Mouse (Mus musculus): ENCODE data around the gene Pcnx3. TPM values are rescaled to one million over a fixed set of nuclear protein-coding genes. Genes with fewer than 3 reads are reported as not detected.
A peak's percentile ranks its signal among the peaks of the same experiment; 100 is the strongest.

The Pcnx3 gene
- polyA plus RNA-seq, 1 experiment from 2014 or later = 20.9 TPM

GRCm38 (mm10) chr19:5726961-5727578, 38.4 kb upstream of the Pcnx3 start:
- WGBS = 81% methylated on average over 15 of the region's 15 CpGs
- ATAC-seq = no peak

GRCm38 (mm10) chr19:5725767-5726515, 37.2 kb upstream of the Pcnx3 start, which contains the start of gene Ehbp1l1:
Ehbp1l1 (minus strand) TSS chr19:5726317.
- 18% methylated on average over 40 of the region's 49 CpGs for WGBS
- DNase-seq (ENCODE audit: low spot score) (no peak), ATAC-seq (no peak)
- Histone ChIP-seq H3K27me3 (replicated peaks; ENCODE audit: control insufficient read depth, insufficient read depth, low read length) (no peaks in the 10 kb centered on the region), H3K27ac (ENCODE audit: low read depth, low read length) (no peak within 1 kb of the TSS), H3K4me1 (ENCODE audit: control insufficient read depth, insufficient read depth, low read length) (peaks cover 38% of the 10 kb centered on the region), H3K9me3 (replicated peaks; ENCODE audit: control insufficient read depth, low read length) (no peaks in the 10 kb centered on the region), H3K4me3 (ENCODE audit: low read depth, low read length) (peak within 1 kb of the TSS; percentile 99), H3K9ac (ENCODE audit: low read length) (peak within 1 kb of the TSS; percentile 100), H3K4me2 (ENCODE audit: low read length) (peak within 1 kb of the TSS; percentile 99), H3K36me3 (ENCODE audit: control insufficient read depth, insufficient read depth, low read length) (peaks cover 55% of the 10 kb centered on the region)

More at GRCm38 (mm10) chr19:5726961-5727578, 38.4 kb upstream of the Pcnx3 start:
- H3K27me3 ChIP-seq (replicated peaks; ENCODE audit: control insufficient read depth, insufficient read depth, low read length) = no peaks in the 10 kb centered on the region
- peak overlapping the region; percentile 1; the same call in 1 of the 2 replicates for H3K27ac ChIP-seq (ENCODE audit: low read depth, low read length)
- H3K4me1 ChIP-seq (ENCODE audit: control insufficient read depth, insufficient read depth, low read length) = peaks cover 40% of the 10 kb centered on the region
- peak overlapping the region; percentile 100 for H3K9ac ChIP-seq (ENCODE audit: low read length)
- H3K4me2 ChIP-seq (ENCODE audit: low read length) = peak overlapping the region; percentile 99
- H3K36me3 ChIP-seq (ENCODE audit: control insufficient read depth, insufficient read depth, low read length) = peaks cover 44% of the 10 kb centered on the region
- H3K4me3 ChIP-seq (ENCODE audit: low read depth, low read length) = peak overlapping the region; percentile 99
- no peaks in the 10 kb centered on the region for H3K9me3 ChIP-seq (replicated peaks; ENCODE audit: control insufficient read depth, low read length)
- no peak for DNase-seq (ENCODE audit: low spot score)

- no peaks in the 10 kb centered on the region for H3K27me3 ChIP-seq (replicated peaks; ENCODE audit: control insufficient read depth, insufficient read depth, low read length)
- H3K9me3 ChIP-seq (replicated peaks; ENCODE audit: control insufficient read depth, low read length) = no peaks in the 10 kb centered on the region
- peaks cover 34% of the 10 kb centered on the region for H3K4me1 ChIP-seq (ENCODE audit: control insufficient read depth, insufficient read depth, low read length)
- H3K4me3 ChIP-seq (ENCODE audit: low read depth, low read length) = no peak overlapping the region
- no peak overlapping the region for H3K27ac ChIP-seq (ENCODE audit: low read depth, low read length)
- WGBS = 86% methylated on average over 12 of the region's 12 CpGs
- DNase-seq (ENCODE audit: low spot score) (no peak), ATAC-seq (no peak)
- H3K36me3 ChIP-seq (ENCODE audit: control insufficient read depth, insufficient read depth, low read length) = peaks cover 63% of the 10 kb centered on the region
- H3K4me2 ChIP-seq (ENCODE audit: low read length) = peak overlapping the region; percentile 99
- peak overlapping the region; percentile 62; the same call in 1 of the 2 replicates for H3K9ac ChIP-seq (ENCODE audit: low read length)
Observed at GRCm38 (mm10) chr19:5725029-5725707, 36.5 kb upstream of the Pcnx3 start.

- WGBS = 84% methylated on average over 7 of the region's 7 CpGs
- Histone ChIP-seq H3K27ac (ENCODE audit: low read depth, low read length) (no peak overlapping the region), H3K9ac (ENCODE audit: low read length) (0 out of 2 replicates have a peak overlapping the region, but pooled peaks have one; percentile 8), H3K9me3 (replicated peaks; ENCODE audit: control insufficient read depth, low read length) (no peaks in the 10 kb centered on the region), H3K4me1 (ENCODE audit: control insufficient read depth, insufficient read depth, low read length) (peaks cover 29% of the 10 kb centered on the region), H3K36me3 (ENCODE audit: control insufficient read depth, insufficient read depth, low read length) (peaks cover 69% of the 10 kb centered on the region), H3K4me2 (ENCODE audit: low read length) (no peak overlapping the region; the same call in 1 of the 2 replicates), H3K4me3 (ENCODE audit: low read depth, low read length) (no peak overlapping the region), H3K27me3 (replicated peaks; ENCODE audit: control insufficient read depth, insufficient read depth, low read length) (no peaks in the 10 kb centered on the region)
- no peak for ATAC-seq
- no peak for DNase-seq (ENCODE audit: low spot score)
Observed at GRCm38 (mm10) chr19:5724549-5724941, 35.8 kb upstream of the Pcnx3 start.

- Histone ChIP-seq H3K4me1 (ENCODE audit: control insufficient read depth, insufficient read depth, low read length) (peaks cover 29% of the 10 kb centered on the region), H3K36me3 (ENCODE audit: control insufficient read depth, insufficient read depth, low read length) (peaks cover 74% of the 10 kb centered on the region), H3K9ac (ENCODE audit: low read length) (0 out of 2 replicates have a peak overlapping the region, but pooled peaks have one; percentile 8), H3K9me3 (replicated peaks; ENCODE audit: control insufficient read depth, low read length) (no peaks in the 10 kb centered on the region), H3K4me2 (ENCODE audit: low read length) (no peak overlapping the region), H3K4me3 (ENCODE audit: low read depth, low read length) (no peak overlapping the region), H3K27ac (ENCODE audit: low read depth, low read length) (no peak overlapping the region), H3K27me3 (replicated peaks; ENCODE audit: control insufficient read depth, insufficient read depth, low read length) (no peaks in the 10 kb centered on the region)
- no peak for ATAC-seq
- no peak for DNase-seq (ENCODE audit: low spot score)
- WGBS = 73% methylated on average over 4 of the region's 4 CpGs
Observed at GRCm38 (mm10) chr19:5723934-5724548, 35.3 kb upstream of the Pcnx3 start.

GRCm38 (mm10) chr19:5722848-5723425, 34.2 kb upstream of the Pcnx3 start:
- H3K4me3 ChIP-seq (ENCODE audit: low read depth, low read length) = no peak overlapping the region
- H3K36me3 ChIP-seq (ENCODE audit: control insufficient read depth, insufficient read depth, low read length) = peaks cover 84% of the 10 kb centered on the region
- 90% methylated on average over 7 of the region's 7 CpGs for WGBS
- DNase-seq (ENCODE audit: low spot score) (no peak), ATAC-seq (no peak)
- H3K9me3 ChIP-seq (replicated peaks; ENCODE audit: control insufficient read depth, low read length) = no peaks in the 10 kb centered on the region
- no peak overlapping the region for H3K9ac ChIP-seq (ENCODE audit: low read length)
- H3K4me2 ChIP-seq (ENCODE audit: low read length) = no peak overlapping the region
- H3K4me1 ChIP-seq (ENCODE audit: control insufficient read depth, insufficient read depth, low read length) = peaks cover 23% of the 10 kb centered on the region
- no peaks in the 10 kb centered on the region for H3K27me3 ChIP-seq (replicated peaks; ENCODE audit: control insufficient read depth, insufficient read depth, low read length)
- H3K27ac ChIP-seq (ENCODE audit: low read depth, low read length) = no peak overlapping the region

GRCm38 (mm10) chr19:5721233-5721632, 32.5 kb upstream of the Pcnx3 start:
- H3K9ac ChIP-seq (ENCODE audit: low read length) = no peak overlapping the region
- H3K27ac ChIP-seq (ENCODE audit: low read depth, low read length) = no peak overlapping the region
- DNase-seq (ENCODE audit: low spot score) (no peak), ATAC-seq (no peak)
- peaks cover 89% of the 10 kb centered on the region for H3K36me3 ChIP-seq (ENCODE audit: control insufficient read depth, insufficient read depth, low read length)
- no peaks in the 10 kb centered on the region for H3K27me3 ChIP-seq (replicated peaks; ENCODE audit: control insufficient read depth, insufficient read depth, low read length)
- H3K4me2 ChIP-seq (ENCODE audit: low read length) = no peak overlapping the region
- H3K4me1 ChIP-seq (ENCODE audit: control insufficient read depth, insufficient read depth, low read length) = peaks cover 13% of the 10 kb centered on the region
- WGBS = 95% methylated on average over 6 of the region's 6 CpGs
- H3K9me3 ChIP-seq (replicated peaks; ENCODE audit: control insufficient read depth, low read length) = no peaks in the 10 kb centered on the region
- H3K4me3 ChIP-seq (ENCODE audit: low read depth, low read length) = no peak overlapping the region

GRCm38 (mm10) chr19:5716955-5717354, 28.2 kb upstream of the Pcnx3 start:
- no peak overlapping the region for H3K4me2 ChIP-seq (ENCODE audit: low read length)
- H3K36me3 ChIP-seq (ENCODE audit: control insufficient read depth, insufficient read depth, low read length) = peaks cover 89% of the 10 kb centered on the region
- no peak for ATAC-seq

More at GRCm38 (mm10) chr19:5716955-5717354, 28.2 kb upstream of the Pcnx3 start:
- DNase-seq (ENCODE audit: low spot score) = no peak
- no peak overlapping the region for H3K9ac ChIP-seq (ENCODE audit: low read length)
- H3K27me3 ChIP-seq (replicated peaks; ENCODE audit: control insufficient read depth, insufficient read depth, low read length) = no peaks in the 10 kb centered on the region
- 0 out of 2 replicates have a peak overlapping the region, but pooled peaks have one; percentile 5 for H3K27ac ChIP-seq (ENCODE audit: low read depth, low read length)
- no peaks in the 10 kb centered on the region for H3K9me3 ChIP-seq (replicated peaks; ENCODE audit: control insufficient read depth, low read length)
- 62% methylated on average over 10 of the region's 10 CpGs for WGBS
- H3K4me1 ChIP-seq (ENCODE audit: control insufficient read depth, insufficient read depth, low read length) = 0 out of 2 replicates have a peak, but pooled peaks cover 6% of the 10 kb centered on the region
- no peak overlapping the region for H3K4me3 ChIP-seq (ENCODE audit: low read depth, low read length)
